Mouse (Mus musculus) cerebellum, postnatal 10 days (tissue): Measurements from ENCODE around the gene Enox1.

Experiments used
- DNase-seq, 2 experiments: peaks; one replicate each; pipeline ENCODE4 v3.0.0; 2021; ENCODE audit warnings: mixed read lengths in 2 of 2

Enox1 gene

GRCm38 (mm10) chr14:77375618-77376017, 219.1 kb downstream of the Enox1 start:
- peak; percentile 39 to 49 for DNase-seq

- DNase-seq, result no peak
These were observed 220.2 kb downstream of the Enox1 start for GRCm38 (mm10) chr14:77376731-77377130.

- DNase-seq, result no peak
These were observed 220.9 kb downstream of the Enox1 start for GRCm38 (mm10) chr14:77377439-77377838.

GRCm38 (mm10) chr14:77377873-77378272, 221.3 kb downstream of the Enox1 start:
- no peak for DNase-seq

GRCm38 (mm10) chr14:77381532-77381931, 225.0 kb downstream of the Enox1 start:
- no peak for DNase-seq

- no peak for DNase-seq
These were observed 229.1 kb downstream of the Enox1 start for GRCm38 (mm10) chr14:77385621-77386020.

- peak; percentile 40 to 53 for DNase-seq
These were observed 231.3 kb downstream of the Enox1 start for GRCm38 (mm10) chr14:77387877-77388276.

GRCm38 (mm10) chr14:77389276-77389675, 232.7 kb downstream of the Enox1 start:
- DNase-seq, result no peak

- peak; percentile 46 to 55 for DNase-seq
These were observed 235.9 kb downstream of the Enox1 start for GRCm38 (mm10) chr14:77392476-77392875.

- no peak for DNase-seq
These were observed 249.9 kb downstream of the Enox1 start for GRCm38 (mm10) chr14:77406241-77407114.

GRCm38 (mm10) chr14:77409271-77409940, 252.8 kb downstream of the Enox1 start:
- DNase-seq, result peak in 1 of 2 experiments; percentile 18

GRCm38 (mm10) chr14:77410354-77410753, 253.8 kb downstream of the Enox1 start:
- DNase-seq, result no peak

- no peak for DNase-seq
These were observed 256.5 kb downstream of the Enox1 start for GRCm38 (mm10) chr14:77413106-77413505.

- DNase-seq, result no peak
These were observed 259.8 kb downstream of the Enox1 start for GRCm38 (mm10) chr14:77416358-77416757.

GRCm38 (mm10) chr14:77421031-77421430, 264.5 kb downstream of the Enox1 start:
- DNase-seq, result no peak

- no peak for DNase-seq
These were observed 266.6 kb downstream of the Enox1 start for GRCm38 (mm10) chr14:77423194-77423593.

GRCm38 (mm10) chr14:77439426-77439825, 282.9 kb downstream of the Enox1 start:
- peak; percentile 54 to 56 for DNase-seq

GRCm38 (mm10) chr14:77440805-77441204, 284.2 kb downstream of the Enox1 start:
- DNase-seq, result peak; percentile 33 to 61

- peak; percentile 51 to 55 for DNase-seq
These were observed 285.0 kb downstream of the Enox1 start for GRCm38 (mm10) chr14:77441541-77441940.

- no peak for DNase-seq
These were observed 291.4 kb downstream of the Enox1 start for GRCm38 (mm10) chr14:77448001-77448400.

- DNase-seq, result no peak
These were observed 295.4 kb downstream of the Enox1 start for GRCm38 (mm10) chr14:77451916-77452315.

GRCm38 (mm10) chr14:77456066-77456465, 299.5 kb downstream of the Enox1 start:
- peak; percentile 41 to 47 for DNase-seq

GRCm38 (mm10) chr14:77456876-77457275, 300.3 kb downstream of the Enox1 start:
- peak; percentile 70 to 71 for DNase-seq

- DNase-seq, result no peak
These were observed 301.7 kb downstream of the Enox1 start for GRCm38 (mm10) chr14:77458217-77458616.
